Mouse (Mus musculus) megakaryocyte, embryonic 14.5 days (primary cell): Measurements from ENCODE around the gene Kptn. TPM values are rescaled to one million over a fixed set of nuclear protein-coding genes. Genes with fewer than 3 reads are reported as not detected.

Source experiments
- H3K27me3 ChIP-seq: replicated peaks from 2 replicates; pipeline ENCODE3; 2012; ENCODE audit warnings: inconsistent platforms
- H3K36me3 ChIP-seq: replicated peaks from 2 replicates; pipeline ENCODE3; 2012; ENCODE audit warnings: low read length, inconsistent platforms, mixed read lengths
- H3K4me1 ChIP-seq: 2 replicates; pipeline ENCODE4 v1.6.1; 2012; ENCODE audit warnings: inconsistent platforms
- H3K4me3 ChIP-seq: replicated peaks from 2 replicates; pipeline ENCODE3; 2012; ENCODE audit warnings: moderate library complexity, mild to moderate bottlenecking, inconsistent platforms
- H3K9me3 ChIP-seq: 2 replicates; pipeline ENCODE4 v1.6.1; 2012; ENCODE audit warnings: inconsistent platforms
- FLI1 ChIP-seq: IDR thresholded peaks from 2 replicates; pipeline ENCODE4 v1.6.1; 2012; ENCODE audit warnings: low read length, inconsistent platforms, mixed read lengths
- GATA1 ChIP-seq: IDR thresholded peaks from 3 replicates; pipeline ENCODE4 v1.6.1; 2012; ENCODE audit warnings: mixed read lengths, low read length, inconsistent platforms, borderline replicate concordance
- polyA plus RNA-seq: library from polyadenylated mRNA; stranded (reverse); fragments of >175 nt; gene quantifications from 2 replicates; pipeline ENCODE4 v1.2.3, GENCODE M21; 2012; ENCODE audit warnings: low replicate concordance; ENCODE audit not compliant: insufficient read depth

Kptn gene
- polyA plus RNA-seq, 1 experiment: 14.1 TPM

DNA sequence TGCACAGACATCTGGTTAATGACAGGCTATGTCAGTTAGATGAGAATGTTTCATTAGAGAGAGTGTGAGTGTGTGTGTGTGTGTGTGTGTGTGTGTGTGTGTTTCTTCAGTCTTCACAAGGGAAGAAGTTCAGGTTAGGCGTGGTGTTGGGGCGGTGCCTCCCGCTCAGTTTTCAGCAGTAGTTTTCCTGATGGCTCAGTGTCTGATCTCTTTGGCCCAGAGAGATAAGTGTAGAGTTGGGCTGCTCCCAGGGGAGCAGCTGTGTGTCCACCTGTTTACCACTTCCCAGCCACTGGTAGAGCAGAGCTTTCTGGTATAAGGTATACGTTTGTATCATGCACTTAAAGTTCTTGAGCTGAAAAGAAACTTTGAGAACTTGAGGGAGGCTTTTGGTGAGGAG lies 19.8 kb upstream of the Kptn start:
- peaks cover 13% of the 10 kb centered on the region for H3K27me3 ChIP-seq
- peaks cover 84% of the 10 kb centered on the region for H3K4me1 ChIP-seq
- TF ChIP-seq FLI1: no peak
- TF ChIP-seq GATA1: no peak
- peaks cover 45% of the 10 kb centered on the region for H3K36me3 ChIP-seq
- peak overlapping the region; percentile 99 for H3K4me3 ChIP-seq
- no peaks in the 10 kb centered on the region for H3K9me3 ChIP-seq

DNA sequence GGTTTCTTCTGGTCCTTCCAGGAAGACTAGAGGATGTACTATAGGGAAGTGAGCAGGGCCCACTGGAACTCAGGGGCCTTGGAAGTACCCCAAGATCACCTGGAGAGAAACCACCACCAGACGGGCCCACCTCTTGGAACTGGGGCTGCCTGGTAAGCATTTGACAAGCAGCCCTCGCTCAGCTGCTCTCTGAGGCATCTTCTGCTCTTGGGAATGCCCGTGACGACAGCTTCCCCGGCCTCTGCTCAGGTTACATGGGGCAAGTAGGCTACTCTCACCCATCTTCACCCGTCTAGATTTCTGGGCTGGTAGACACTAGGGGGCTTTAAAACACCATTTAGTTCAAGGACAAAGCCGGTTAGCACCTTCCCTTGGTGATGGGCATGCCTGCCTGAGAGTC lies 18.6 kb upstream of the Kptn start:
- TF ChIP-seq GATA1 (no peak), FLI1 (no peak)
- Histone ChIP-seq H3K36me3 (peaks cover 57% of the 10 kb centered on the region), H3K4me1 (peaks cover 85% of the 10 kb centered on the region), H3K9me3 (no peaks in the 10 kb centered on the region), H3K4me3 (peak overlapping the region; percentile 34), H3K27me3 (peaks cover 2% of the 10 kb centered on the region)

DNA sequence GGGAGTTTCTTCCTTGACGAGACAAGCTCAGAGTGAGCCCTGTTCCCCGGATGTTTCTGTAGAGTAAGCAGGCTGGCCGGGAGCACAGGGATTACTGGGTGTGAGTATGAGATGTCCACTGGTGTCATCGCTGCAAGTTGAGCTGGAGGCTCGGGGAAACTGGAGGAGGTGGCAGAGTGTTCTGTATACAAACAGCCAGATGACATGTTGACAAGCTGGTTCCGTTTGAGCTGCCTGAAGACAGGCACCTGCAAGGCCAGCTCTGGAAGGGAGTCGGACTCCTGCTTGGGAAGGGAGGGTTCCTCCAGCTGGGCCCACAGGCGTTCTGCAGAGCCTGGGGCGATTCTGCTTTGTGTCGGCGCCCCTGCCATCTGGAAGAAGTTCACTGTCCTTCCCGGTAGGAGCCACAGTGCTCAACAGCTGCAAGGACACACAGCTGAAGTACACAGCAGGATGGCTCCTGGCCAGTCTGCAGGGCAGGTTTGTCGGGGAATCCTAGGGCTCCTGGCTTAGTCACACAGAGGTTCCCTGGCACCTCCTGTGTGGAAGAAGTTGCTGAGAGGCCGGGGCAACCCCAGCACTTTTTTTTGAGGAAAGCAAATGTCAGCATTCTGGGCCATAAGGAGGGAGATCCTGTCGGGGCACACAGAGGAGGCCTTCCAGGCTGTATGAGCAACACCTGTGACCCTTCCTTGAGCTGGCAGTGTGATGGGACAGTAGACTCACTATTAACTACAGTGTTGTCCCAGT lies 17.8 kb upstream of the Kptn start:
- Histone ChIP-seq H3K27me3 (no peaks in the 10 kb centered on the region), H3K36me3 (peaks cover 65% of the 10 kb centered on the region), H3K4me3 (peak overlapping the region; percentile 28), H3K9me3 (no peaks in the 10 kb centered on the region), H3K4me1 (peaks cover 79% of the 10 kb centered on the region)
- TF ChIP-seq FLI1: no peak
- no peak for TF ChIP-seq GATA1

DNA sequence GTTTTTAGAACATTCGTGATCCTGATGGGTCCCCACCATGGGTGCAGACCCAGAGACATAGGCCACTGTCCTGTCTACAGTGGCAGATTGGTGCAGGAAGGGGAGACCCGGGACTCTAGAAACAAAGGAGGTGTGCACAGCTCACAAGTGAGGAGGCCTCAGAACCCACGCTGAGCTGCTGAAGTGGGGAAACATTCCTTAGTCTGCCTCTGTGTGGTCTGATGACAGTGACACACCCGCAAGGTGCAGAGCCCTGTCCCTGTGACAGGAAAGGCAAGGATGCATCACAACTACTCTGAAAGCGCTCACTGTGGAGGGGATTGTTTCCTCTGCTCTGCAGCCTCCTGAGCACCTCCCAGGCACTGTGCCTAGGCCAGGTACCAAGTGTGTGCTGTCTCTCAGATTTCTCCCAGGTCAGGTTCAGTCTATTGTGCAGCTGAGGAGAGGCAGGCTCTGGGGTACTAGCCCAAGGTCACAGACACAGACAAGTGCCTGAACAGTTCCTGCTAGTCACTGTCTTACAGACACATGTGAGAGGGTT lies 16.9 kb upstream of the Kptn start:
- Histone ChIP-seq H3K4me3 (peak overlapping the region; percentile 29), H3K36me3 (peaks cover 74% of the 10 kb centered on the region)

DNA sequence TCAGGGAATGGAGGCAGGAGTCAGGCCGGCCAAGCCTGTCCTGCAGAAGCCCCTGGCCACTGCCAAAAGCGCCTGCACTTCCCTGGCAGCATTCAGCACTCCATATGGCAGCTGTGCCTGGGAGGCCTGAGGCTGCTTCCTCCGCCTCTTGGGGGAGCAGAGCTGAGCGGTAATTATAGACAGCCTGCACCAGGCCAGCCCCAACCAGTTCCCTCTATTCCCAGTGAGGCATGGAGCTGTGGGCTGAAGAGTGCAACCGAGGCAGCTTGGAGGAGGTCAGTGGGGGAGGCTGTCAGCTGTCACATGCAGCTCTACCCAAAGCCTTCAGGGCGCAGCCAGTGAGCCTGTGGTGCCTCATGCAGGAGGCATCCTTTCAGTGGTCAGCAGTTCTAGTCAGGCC lies 15.9 kb upstream of the Kptn start:
- peak overlapping the region; percentile 12 for H3K4me3 ChIP-seq
- no peak for TF ChIP-seq FLI1
- no peak for TF ChIP-seq GATA1
- H3K36me3 ChIP-seq: peaks cover 84% of the 10 kb centered on the region
- no peaks in the 10 kb centered on the region for H3K9me3 ChIP-seq
- no peaks in the 10 kb centered on the region for H3K27me3 ChIP-seq
- peaks cover 69% of the 10 kb centered on the region for H3K4me1 ChIP-seq

More for the DNA sequence above, 16.9 kb upstream of the Kptn start:
- no peaks in the 10 kb centered on the region for H3K9me3 ChIP-seq
- peaks cover 70% of the 10 kb centered on the region for H3K4me1 ChIP-seq
- H3K27me3 ChIP-seq: no peaks in the 10 kb centered on the region
- TF ChIP-seq GATA1: no peak
- no peak for TF ChIP-seq FLI1

DNA sequence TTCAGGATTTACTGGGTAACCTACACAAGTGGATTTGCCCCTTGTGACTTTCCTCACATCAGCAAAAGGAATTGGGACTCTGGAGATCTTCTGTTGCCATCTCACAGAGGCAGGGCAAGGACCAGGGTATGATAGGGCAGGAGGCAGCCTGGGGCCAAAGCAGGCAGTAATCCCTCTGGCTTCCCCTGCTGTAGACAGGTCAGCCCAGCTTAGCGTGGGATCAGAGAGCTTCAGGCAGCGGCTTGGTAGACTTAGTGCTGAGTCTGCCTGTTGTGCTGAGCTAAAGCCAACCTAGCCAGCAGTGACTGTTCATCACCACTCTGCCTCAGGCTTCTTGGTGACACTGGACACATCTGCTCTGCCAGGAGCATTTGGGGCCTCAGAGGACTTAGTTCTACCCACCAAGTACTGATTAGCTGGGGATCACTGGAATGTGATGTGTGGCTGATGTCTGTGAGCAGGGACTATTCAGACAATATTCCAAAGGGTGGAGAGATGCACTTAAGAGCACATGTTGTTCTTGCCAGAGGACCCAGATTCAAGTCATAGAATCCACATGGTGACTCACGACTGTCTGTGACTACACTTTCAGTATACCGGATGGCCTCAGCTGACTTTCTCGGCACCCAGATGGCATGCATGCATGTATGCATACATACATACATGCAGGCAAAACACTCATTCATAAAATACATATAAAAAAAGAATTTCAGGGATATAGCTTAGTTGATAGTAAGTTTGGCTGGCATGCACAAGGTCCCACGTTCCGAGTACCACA lies 14.9 kb upstream of the Kptn start:
- Histone ChIP-seq H3K36me3 (peaks cover 94% of the 10 kb centered on the region), H3K9me3 (no peaks in the 10 kb centered on the region), H3K4me1 (peaks cover 59% of the 10 kb centered on the region), H3K27me3 (no peaks in the 10 kb centered on the region), H3K4me3 (no peak overlapping the region)
- TF ChIP-seq FLI1 (no peak), GATA1 (no peak)

DNA sequence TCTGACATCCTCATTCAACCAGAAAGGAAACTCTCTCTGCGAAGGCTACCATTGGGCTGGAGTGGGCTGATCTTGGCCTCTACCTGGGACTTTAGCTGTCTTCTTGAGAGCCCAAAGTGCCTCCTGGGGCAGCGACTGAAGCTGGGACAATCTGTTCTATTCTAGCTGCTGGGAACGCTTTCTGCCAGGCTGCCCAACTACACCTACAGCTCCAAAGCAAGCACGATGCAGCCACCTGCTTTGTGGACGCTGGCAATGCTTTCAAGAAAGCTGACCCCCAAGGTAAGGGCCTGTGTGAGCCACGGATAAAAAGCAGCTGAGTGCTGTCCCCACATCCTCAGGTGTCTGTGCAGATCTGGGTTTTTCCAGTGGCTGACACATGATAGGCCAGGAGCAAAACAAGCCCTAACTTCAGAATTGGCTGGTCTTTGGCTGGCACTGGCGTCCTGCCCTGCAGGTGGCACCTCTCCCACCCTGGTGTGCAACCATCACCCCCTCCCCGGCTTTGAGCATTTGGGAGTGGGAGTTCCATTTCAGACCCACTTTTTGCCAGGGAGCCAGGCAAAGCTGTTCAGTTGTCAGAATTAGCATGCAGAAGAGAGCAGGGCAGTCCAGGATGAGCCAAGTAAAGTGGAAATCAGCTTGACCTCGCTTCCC lies 10.7 kb upstream of the Kptn start:
- Histone ChIP-seq H3K4me1 (peaks cover 45% of the 10 kb centered on the region), H3K27me3 (no peaks in the 10 kb centered on the region), H3K36me3 (peaks cover 100% of the 10 kb centered on the region), H3K4me3 (no peak overlapping the region), H3K9me3 (no peaks in the 10 kb centered on the region)
- no peak for TF ChIP-seq GATA1
- no peak for TF ChIP-seq FLI1

DNA sequence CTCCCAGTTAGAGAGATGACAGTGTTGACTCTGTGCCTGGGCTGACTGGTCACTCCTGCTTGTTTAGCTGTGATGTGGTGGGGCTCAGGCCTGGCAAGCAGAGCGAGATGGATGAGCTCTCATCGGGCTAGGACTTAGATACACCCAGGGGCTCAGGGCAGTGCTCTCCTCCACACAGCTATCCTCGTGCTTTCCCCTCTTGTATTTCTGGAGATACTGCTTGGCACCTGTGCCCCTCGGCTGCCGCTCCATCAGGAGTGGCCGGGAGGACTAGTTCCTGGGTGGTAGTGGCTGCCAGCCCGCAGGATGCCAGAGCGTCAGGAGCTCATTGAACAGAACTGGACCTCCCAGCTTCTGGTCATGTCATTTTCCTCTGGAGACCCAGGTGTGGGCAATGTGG lies 9.5 kb upstream of the Kptn start:
- Histone ChIP-seq H3K4me3 (no peak overlapping the region), H3K36me3 (peaks cover 100% of the 10 kb centered on the region), H3K9me3 (no peaks in the 10 kb centered on the region), H3K27me3 (no peaks in the 10 kb centered on the region), H3K4me1 (peaks cover 35% of the 10 kb centered on the region)
- TF ChIP-seq FLI1: no peak
- no peak for TF ChIP-seq GATA1

DNA sequence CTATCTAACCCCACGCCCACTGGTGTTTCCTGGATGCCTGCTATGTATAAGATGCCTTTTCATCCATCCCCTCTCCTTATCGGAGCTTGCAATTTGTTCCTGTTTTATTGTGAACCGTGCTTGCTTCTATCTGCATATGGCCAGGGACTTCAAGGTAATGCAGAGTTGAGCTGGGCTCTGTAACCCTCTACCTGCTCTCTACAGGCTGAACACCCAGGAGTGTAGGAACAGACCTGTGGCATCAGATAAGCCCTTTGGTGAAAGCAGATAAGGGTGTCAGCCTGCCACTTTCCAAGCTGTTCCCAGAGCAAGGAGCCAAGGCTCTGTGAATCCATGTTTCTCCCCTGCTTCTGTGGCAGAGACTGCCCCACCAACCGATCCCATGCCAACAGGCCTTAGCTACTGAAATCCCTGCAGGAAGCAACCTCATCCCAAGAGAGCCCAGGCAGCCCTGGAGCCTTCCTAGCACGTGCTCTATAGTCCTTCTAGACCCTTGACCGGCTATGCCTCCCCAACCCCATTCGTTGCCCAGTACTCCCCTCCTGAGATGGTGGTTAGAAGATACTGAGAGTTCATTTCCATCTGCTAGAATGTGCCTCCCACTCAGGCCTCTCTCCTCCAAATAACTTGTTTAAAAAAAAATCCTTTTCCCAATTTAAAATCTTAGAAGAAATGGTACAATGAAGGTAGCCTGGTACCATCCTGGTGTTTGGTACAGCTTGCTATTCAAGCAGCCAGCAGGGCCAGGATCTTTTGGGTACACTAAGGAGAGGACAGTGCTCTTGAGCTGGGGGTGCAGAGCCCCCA lies 8.2 kb upstream of the Kptn start:
- H3K27me3 ChIP-seq: no peaks in the 10 kb centered on the region
- no peaks in the 10 kb centered on the region for H3K9me3 ChIP-seq
- H3K36me3 ChIP-seq: peaks cover 100% of the 10 kb centered on the region
- no peak overlapping the region for H3K4me3 ChIP-seq
- TF ChIP-seq FLI1 (no peak), GATA1 (no peak)
- H3K4me1 ChIP-seq: peaks cover 29% of the 10 kb centered on the region
